Mouse (Mus musculus) cerebellum, adult 9-11 months (tissue): ENCODE data around the gene Pkhd1.
A peak's percentile ranks its signal among the peaks of the same experiment; 100 is the strongest.
"Not testable (repeated sequence)": the region's sequence is repeated elsewhere in the genome, so short reads cannot be mapped to it uniquely, and the experiment has no call there.

Experiments used
- DNase-seq: peaks from one replicate; pipeline ENCODE4 v3.0.0; 2022

Gene Pkhd1

GRCm38 (mm10) chr1:20248169-20248568, 369.7 kb downstream of the Pkhd1 start:
- no peak for DNase-seq

GRCm38 (mm10) chr1:20216681-20217080, 401.2 kb downstream of the Pkhd1 start:
- DNase-seq: no peak

- no peak for DNase-seq
These were observed 427.4 kb downstream of the Pkhd1 start for GRCm38 (mm10) chr1:20190444-20190843.

GRCm38 (mm10) chr1:20180157-20180556, 437.7 kb downstream of the Pkhd1 start:
- DNase-seq: no peak

GRCm38 (mm10) chr1:20171199-20171598, 446.7 kb downstream of the Pkhd1 start:
- no peak for DNase-seq

- not testable (repeated sequence) for DNase-seq
These were observed 467.2 kb downstream of the Pkhd1 start for GRCm38 (mm10) chr1:20150627-20151026.

- DNase-seq: no peak
These were observed 467.8 kb downstream of the Pkhd1 start for GRCm38 (mm10) chr1:20150016-20150415.

- DNase-seq: no peak
These were observed 481.7 kb downstream of the Pkhd1 start for GRCm38 (mm10) chr1:20136205-20136604.

GRCm38 (mm10) chr1:20135065-20135618, 482.7 kb downstream of the Pkhd1 start:
- no peak for DNase-seq

GRCm38 (mm10) chr1:20133636-20134035, 484.2 kb downstream of the Pkhd1 start:
- no peak for DNase-seq

- no peak for DNase-seq
These were observed 485.9 kb downstream of the Pkhd1 start for GRCm38 (mm10) chr1:20131786-20132596.

GRCm38 (mm10) chr1:20117331-20117730, 500.5 kb downstream of the Pkhd1 start:
- no peak for DNase-seq

GRCm38 (mm10) chr1:20069733-20070132, 548.1 kb downstream of the Pkhd1 start:
- no peak for DNase-seq

GRCm38 (mm10) chr1:20058245-20058644, 559.6 kb downstream of the Pkhd1 start:
- peak; percentile 6 for DNase-seq

- DNase-seq: no peak
These were observed 578.5 kb downstream of the Pkhd1 start for GRCm38 (mm10) chr1:20039389-20039788.

- DNase-seq: no peak
These were observed 582.6 kb downstream of the Pkhd1 start for GRCm38 (mm10) chr1:20035277-20035676.

GRCm38 (mm10) chr1:20018198-20018925, 599.5 kb downstream of the Pkhd1 start:
- no peak for DNase-seq

- DNase-seq: no peak
These were observed 600.2 kb downstream of the Pkhd1 start for GRCm38 (mm10) chr1:20017619-20018018.
